Mouse (Mus musculus) CH12.LX (cell line): ENCODE measurements around the gene Med25. TPM values are rescaled to one million over a fixed set of nuclear protein-coding genes. Genes with fewer than 3 reads are reported as not detected.
A peak's percentile ranks its signal among the peaks of the same experiment; 100 is the strongest.

ENCODE experiments used
- DNase-seq: peaks from one replicate; pipeline ENCODE4 v3.0.0-alpha.2; 2013; ENCODE audit errors: extremely low read depth
- H3K27ac ChIP-seq: 2 replicates; pipeline ENCODE4 v1.5.1; 2012; ENCODE audit warnings: low read depth, mild to moderate bottlenecking, control low read depth, moderate library complexity; ENCODE audit not compliant: insufficient read depth
- H3K27me3 ChIP-seq: replicated peaks from 2 replicates; pipeline ENCODE3; 2012; ENCODE audit warnings: inconsistent platforms
- H3K36me3 ChIP-seq, 2 experiments: replicated peaks in 1 of 2; 2 replicates each; pipeline versions ENCODE3 to v1.6.1; 2012; ENCODE audit warnings: inconsistent platforms in 1 of 2, low read length in 1 of 2, mild to moderate bottlenecking in 1 of 2, mixed read lengths in 1 of 2, moderate library complexity in 1 of 2; ENCODE audit not compliant: control insufficient read depth in 1 of 2, insufficient read depth in 1 of 2
- H3K4me1 ChIP-seq, 2 experiments: 2 replicates each; pipeline ENCODE4 v1.6.1; 2012; ENCODE audit warnings: inconsistent platforms in 1 of 2, moderate library complexity in 1 of 2; ENCODE audit not compliant: insufficient read depth in 2 of 2, control insufficient read depth in 1 of 2
- H3K4me2 ChIP-seq: 2 replicates; pipeline ENCODE4 v1.6.1; 2012; ENCODE audit warnings: low read depth, mild to moderate bottlenecking, control low read depth; ENCODE audit not compliant: poor library complexity, insufficient read depth, severe bottlenecking
- H3K4me3 ChIP-seq, 3 experiments: fragments of 150-350 bp in 1 of 3; sonication (generic) in 1 of 3; replicated peaks in 1 of 3; 2 replicates each; pipeline versions ENCODE3 to v1.5.1; 2011 to 2012; ENCODE audit warnings: low read depth in 2 of 3, low read length in 2 of 3, mild to moderate bottlenecking in 2 of 3, moderate library complexity in 2 of 3, control low read depth in 1 of 3, improper control_type of control experiment in 1 of 3, inconsistent platforms in 1 of 3, mixed read lengths in 1 of 3; ENCODE audit not compliant: poor library complexity in 1 of 3
- H3K79me2 ChIP-seq: replicated peaks from 2 replicates; pipeline ENCODE4 v1.6.1; 2012; ENCODE audit warnings: mild to moderate bottlenecking, moderate library complexity; ENCODE audit not compliant: control insufficient read depth, poor library complexity, insufficient read depth, severe bottlenecking; ENCODE audit errors: extremely low read depth
- H3K9ac ChIP-seq: 2 replicates; pipeline ENCODE4 v1.6.1; 2012; ENCODE audit warnings: low read depth, mild to moderate bottlenecking, control low read depth, moderate library complexity; ENCODE audit not compliant: insufficient read depth
- H3K9me3 ChIP-seq: replicated peaks from 2 replicates; pipeline ENCODE3; 2012; ENCODE audit warnings: low read length, inconsistent platforms, mixed read lengths
- BHLHE40 ChIP-seq: IDR thresholded peaks from 2 replicates; pipeline ENCODE4 v1.6.1; 2011; ENCODE audit warnings: mild to moderate bottlenecking, low read depth, low read length, improper control_type of control experiment
- CHD1 ChIP-seq: IDR thresholded peaks from 2 replicates; pipeline ENCODE4 v1.6.1; 2012; ENCODE audit warnings: low read depth, low read length, improper control_type of control experiment, inconsistent platforms
- CHD2 ChIP-seq: IDR thresholded peaks from 2 replicates; pipeline ENCODE4 v1.6.1; 2011; ENCODE audit warnings: low read length, improper control_type of control experiment
- CTCF ChIP-seq, 2 experiments: IDR thresholded peaks in 1 of 2; conservative IDR thresholded peaks in 1 of 2; 2 replicates each; pipeline ENCODE4 v1.5.1; 2011 to 2012; ENCODE audit warnings: low read depth in 2 of 2, low read length in 2 of 2, improper control_type of control experiment in 1 of 2, inconsistent platforms in 1 of 2, mild to moderate bottlenecking in 1 of 2, moderate library complexity in 1 of 2
- E2F4 ChIP-seq: IDR thresholded peaks from 2 replicates; pipeline ENCODE4 v1.6.1; 2011; ENCODE audit warnings: low read depth, low read length, improper control_type of control experiment; ENCODE audit not compliant: insufficient replicate concordance
- ELF1 ChIP-seq: IDR thresholded peaks from 2 replicates; pipeline ENCODE4 v1.6.1; 2014; ENCODE audit warnings: low read depth, mild to moderate bottlenecking, inconsistent platforms, low read length, improper control_type of control experiment
- EP300 ChIP-seq: IDR thresholded peaks from 2 replicates; pipeline ENCODE4 v1.6.1; 2011; ENCODE audit warnings: low read length, improper control_type of control experiment
- ETS1 ChIP-seq: conservative IDR thresholded peaks from 2 replicates; pipeline ENCODE4 v1.6.1; 2012; ENCODE audit warnings: low read depth, mild to moderate bottlenecking, inconsistent platforms, low read length, improper control_type of control experiment, moderate library complexity
- GABPA ChIP-seq: IDR thresholded peaks from 2 replicates; pipeline ENCODE4 v1.6.1; 2012; ENCODE audit warnings: low read depth, low read length, improper control_type of control experiment, inconsistent platforms; ENCODE audit not compliant: insufficient replicate concordance
- HCFC1 ChIP-seq: IDR thresholded peaks from 2 replicates; pipeline ENCODE4 v1.6.1; 2012; ENCODE audit warnings: low read depth, mild to moderate bottlenecking, inconsistent platforms, low read length, improper control_type of control experiment
- IRF4 ChIP-seq: IDR thresholded peaks from 2 replicates; pipeline ENCODE4 v1.6.1; 2014; ENCODE audit warnings: low read depth, mild to moderate bottlenecking, inconsistent platforms, low read length, improper control_type of control experiment
- JUN ChIP-seq: IDR thresholded peaks from 2 replicates; pipeline ENCODE4 v1.6.1; 2011; ENCODE audit warnings: low read depth, mild to moderate bottlenecking, low read length, improper control_type of control experiment, moderate library complexity; ENCODE audit not compliant: insufficient read depth
- JUND ChIP-seq: conservative IDR thresholded peaks from 2 replicates; pipeline ENCODE4 v1.6.1; 2011; ENCODE audit warnings: low read depth, low read length, improper control_type of control experiment
- KAT2A ChIP-seq: IDR thresholded peaks from 2 replicates; pipeline ENCODE4 v1.6.1; 2012; ENCODE audit warnings: low read length, improper control_type of control experiment, inconsistent platforms; ENCODE audit not compliant: insufficient replicate concordance
- MAFK ChIP-seq: IDR thresholded peaks from 2 replicates; pipeline ENCODE4 v1.6.1; 2011; ENCODE audit warnings: low read length, improper control_type of control experiment; ENCODE audit not compliant: insufficient replicate concordance
- MAX ChIP-seq: IDR thresholded peaks from 2 replicates; pipeline ENCODE4 v1.6.1; 2011; ENCODE audit warnings: low read length, improper control_type of control experiment
- MAZ ChIP-seq: IDR thresholded peaks from 2 replicates; pipeline ENCODE4 v1.6.1; 2012; ENCODE audit warnings: low read depth, mild to moderate bottlenecking, inconsistent platforms, low read length, improper control_type of control experiment, moderate library complexity
- MEF2A ChIP-seq: IDR thresholded peaks from 2 replicates; pipeline ENCODE4 v1.6.1; 2014; ENCODE audit warnings: low read depth, mild to moderate bottlenecking, inconsistent platforms, low read length, improper control_type of control experiment, borderline replicate concordance
- MXI1 ChIP-seq: IDR thresholded peaks from 2 replicates; pipeline ENCODE4 v1.6.1; 2011; ENCODE audit warnings: mild to moderate bottlenecking, low read depth, low read length, improper control_type of control experiment
- MYC ChIP-seq: IDR thresholded peaks from 2 replicates; pipeline ENCODE4 v1.6.1; 2011; ENCODE audit warnings: low read depth, mild to moderate bottlenecking, improper control_type of control experiment, low read length
- NELFE ChIP-seq: IDR thresholded peaks from 2 replicates; pipeline ENCODE4 v1.6.1; 2011; ENCODE audit warnings: low read depth, low read length, improper control_type of control experiment
- NRF1 ChIP-seq: IDR thresholded peaks from 2 replicates; pipeline ENCODE4 v1.6.1; 2014; ENCODE audit warnings: low read depth, mild to moderate bottlenecking, inconsistent platforms, low read length, improper control_type of control experiment, moderate library complexity
- PAX5 ChIP-seq: IDR thresholded peaks from 2 replicates; pipeline ENCODE4 v1.6.1; 2012; ENCODE audit warnings: low read length, inconsistent platforms, mixed read lengths
- POLR2A ChIP-seq: IDR thresholded peaks from 2 replicates; pipeline ENCODE4 v1.6.1; 2011; ENCODE audit warnings: low read depth, mild to moderate bottlenecking, improper control_type of control experiment, low read length
- POLR2AphosphoS2 ChIP-seq: IDR thresholded peaks from 2 replicates; pipeline ENCODE4 v1.6.1; 2011; ENCODE audit warnings: low read depth, low read length, improper control_type of control experiment
- RAD21 ChIP-seq: IDR thresholded peaks from 2 replicates; pipeline ENCODE4 v1.6.1; 2011; ENCODE audit warnings: low read depth, mild to moderate bottlenecking, low read length, improper control_type of control experiment, moderate library complexity
- RCOR1 ChIP-seq: conservative IDR thresholded peaks from 2 replicates; pipeline ENCODE4 v1.6.1; 2012; ENCODE audit warnings: low read depth, mild to moderate bottlenecking, inconsistent platforms, low read length, improper control_type of control experiment
- SIN3A ChIP-seq: IDR thresholded peaks from 2 replicates; pipeline ENCODE4 v1.6.1; 2012; ENCODE audit warnings: low read length, improper control_type of control experiment, inconsistent platforms
- SMC3 ChIP-seq: IDR thresholded peaks from 2 replicates; pipeline ENCODE4 v1.6.1; 2011; ENCODE audit warnings: low read depth, low read length, improper control_type of control experiment
- TBP ChIP-seq: conservative IDR thresholded peaks from 2 replicates; pipeline ENCODE4 v1.6.1; 2011; ENCODE audit warnings: low read depth, low read length, improper control_type of control experiment
- TCF12 ChIP-seq: IDR thresholded peaks from 2 replicates; pipeline ENCODE4 v1.6.1; 2014; ENCODE audit warnings: low read depth, mild to moderate bottlenecking, inconsistent platforms, low read length, improper control_type of control experiment
- UBTF ChIP-seq: IDR thresholded peaks from 2 replicates; pipeline ENCODE4 v1.6.1; 2012; ENCODE audit warnings: low read depth, mild to moderate bottlenecking, inconsistent platforms, low read length, improper control_type of control experiment, moderate library complexity
- USF1 ChIP-seq: IDR thresholded peaks from 2 replicates; pipeline ENCODE4 v1.6.1; 2014; ENCODE audit warnings: low read depth, mild to moderate bottlenecking, inconsistent platforms, low read length, improper control_type of control experiment
- USF2 ChIP-seq: conservative IDR thresholded peaks from 2 replicates; pipeline ENCODE4 v1.6.1; 2011; ENCODE audit warnings: low read depth, low read length, improper control_type of control experiment
- ZC3H11A ChIP-seq: IDR thresholded peaks from 2 replicates; pipeline ENCODE4 v1.6.1; 2012; ENCODE audit warnings: low read depth, mild to moderate bottlenecking, inconsistent platforms, low read length, improper control_type of control experiment
- ZKSCAN1 ChIP-seq: IDR thresholded peaks from 2 replicates; pipeline ENCODE4 v1.6.1; 2012; ENCODE audit warnings: low read depth, inconsistent platforms, low read length, improper control_type of control experiment, borderline replicate concordance
- ZMIZ1 ChIP-seq: IDR thresholded peaks from 2 replicates; pipeline ENCODE4 v1.6.1; 2012; ENCODE audit warnings: low read depth, mild to moderate bottlenecking, inconsistent platforms, low read length, improper control_type of control experiment
- ZNF384 ChIP-seq: IDR thresholded peaks from 2 replicates; pipeline ENCODE4 v1.6.1; 2012; ENCODE audit warnings: low read depth, low read length, improper control_type of control experiment, inconsistent platforms
- dilution Hi-C: fragments of 300-500 bp; cut with MboI; formaldehyde crosslinking; loops from 2 replicates; pipeline ENCODE4 v1.14.3; 2020; ENCODE audit warnings: low sequenced_read_pairs; ENCODE audit not compliant: extremely low pct_unique_long_range_greater_than_20kb, extremely low pct_ligation_motif_present
- in situ Hi-C: fragments of 300-500 bp; cut with MboI; formaldehyde crosslinking; loops from 3 replicates; pipeline ENCODE4 v1.14.3; 2019; ENCODE audit warnings: low sequenced_read_pairs, low pct_ligation_motif_present, low pct_unique_long_range_greater_than_20kb, mixed read lengths
- polyA plus RNA-seq: library from polyadenylated mRNA; unstranded; fragments of >175 nt; gene quantifications from 2 replicates; pipeline ENCODE4 v1.2.1, GENCODE M21; 2012; ENCODE audit warnings: low read depth; ENCODE audit not compliant: insufficient read length
- total RNA-seq, 2 experiments: library from RNA; depleted of rRNA; stranded (reverse); fragments of 300-350 nt in 1 of 2; fragments of >200 nt in 1 of 2; gene quantifications; 2 replicates each; pipeline ENCODE4 v1.2.3; 2012 to 2014

Gene Med25
- total and polyA plus RNA-seq, 3 experiments, result 18.4 to 67.4 (median 56.7) TPM

DNA sequence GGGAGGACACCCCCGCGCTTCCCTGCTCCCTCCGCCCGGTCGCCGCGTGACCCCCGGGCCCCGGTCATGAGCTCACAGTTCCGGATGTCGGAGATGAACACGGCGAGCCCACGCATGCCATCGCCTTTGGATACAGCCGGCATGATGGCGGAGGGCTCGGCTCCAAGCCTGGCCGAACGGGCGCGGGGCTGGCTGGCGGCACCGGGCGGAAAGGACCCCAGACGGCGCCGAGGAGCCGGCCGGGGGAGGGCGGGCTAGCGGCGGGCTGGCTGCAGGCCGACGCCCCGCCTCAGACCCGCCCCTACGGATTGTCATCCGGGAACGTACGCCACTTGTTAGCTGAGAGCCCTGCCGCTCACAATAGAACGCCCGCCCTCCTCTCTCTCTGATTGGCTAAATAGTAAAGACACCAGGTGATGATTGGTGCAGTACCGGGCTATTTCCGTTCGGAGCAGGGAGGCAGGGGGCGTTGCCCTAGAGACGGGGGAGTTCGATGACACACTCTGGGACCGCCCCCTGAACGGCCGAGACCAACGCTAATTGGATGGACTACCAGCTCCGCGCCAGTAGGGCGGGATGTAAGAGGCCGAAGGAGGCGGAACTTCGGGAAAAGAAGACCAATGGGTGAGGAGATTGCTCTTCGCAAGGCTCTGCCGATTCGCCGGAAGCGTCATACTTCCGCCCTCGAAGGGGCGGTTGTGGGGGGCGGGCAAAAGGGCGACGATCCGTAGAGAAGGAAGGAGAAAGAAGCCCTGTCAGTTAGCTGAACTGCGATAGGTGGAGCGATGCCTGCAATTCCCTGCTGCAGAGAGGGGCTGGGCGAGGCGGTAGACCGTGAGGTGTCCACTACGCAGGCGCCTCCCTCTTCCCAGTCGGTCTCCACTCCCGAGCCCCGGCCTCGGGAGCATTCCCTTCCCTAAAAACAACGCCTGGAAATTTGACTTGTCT is 37.0 kb upstream of the Med25 start, which contains the start of gene Ap2a1:
TSS of gene Ap2a1 (minus strand) at position 293 of the 948 bp plus-strand sequence.
- H3K4me2 ChIP-seq, result peak within 1 kb of the TSS; percentile 96

DNA sequence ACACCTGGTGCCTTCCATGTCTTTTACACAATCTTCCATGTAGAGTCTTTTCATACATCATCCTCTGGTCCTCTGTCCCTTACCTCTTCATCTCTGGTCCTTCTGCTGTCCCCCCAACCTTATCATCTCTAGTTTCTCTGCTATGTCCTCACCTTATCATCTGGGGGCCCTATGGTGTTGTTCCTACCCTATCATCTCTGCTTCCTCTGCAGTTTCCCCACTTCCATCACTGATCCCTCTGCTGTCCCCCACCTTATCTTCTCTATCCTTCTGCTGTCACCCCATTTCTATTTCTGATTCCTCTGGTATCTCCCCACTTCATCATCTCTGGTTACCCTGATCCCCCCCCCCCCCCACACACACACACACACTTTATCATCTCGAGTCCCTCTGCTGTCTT is 36.1 kb upstream of the Med25 start:
- in situ Hi-C loops, result no loop called here
- Histone ChIP-seq H3K36me3 (peaks cover 5 to 28% of the 10 kb centered on the region in 2 experiments), H3K9me3 (peaks cover 2% of the 10 kb centered on the region), H3K4me3 (peak overlapping the region; percentile 69 to 96 (median 94)), H3K9ac (peak overlapping the region; percentile 86), H3K79me2 (peaks cover 15% of the 10 kb centered on the region)
- TF ChIP-seq IRF4, result no peak
- no peak for TF ChIP-seq UBTF
- no peak for TF ChIP-seq USF1
- TF ChIP-seq, all 38 proteins: peak for 0
- no peak for DNase-seq
- no peak overlapping the region for H3K27ac ChIP-seq
- peak overlapping the region; percentile 96 for H3K4me2 ChIP-seq
- peaks cover 14 to 28% of the 10 kb centered on the region in 2 experiments for H3K4me1 ChIP-seq
- dilution Hi-C loops, result no loop called here
- peaks cover 2% of the 10 kb centered on the region for H3K27me3 ChIP-seq

More for the DNA sequence above, 37.0 kb upstream of the Med25 start, which contains the start of gene Ap2a1:
- Histone ChIP-seq H3K4me3 (peak within 1 kb of the TSS; percentile 69 to 96 (median 94)), H3K27me3 (peaks cover 2% of the 10 kb centered on the region), H3K79me2 (peaks cover 15% of the 10 kb centered on the region), H3K4me1 (peaks cover 14 to 28% of the 10 kb centered on the region in 2 experiments), H3K36me3 (peaks cover 5 to 22% of the 10 kb centered on the region in 2 experiments)
- peak; percentile 100 for DNase-seq
- in situ Hi-C loops, result no loop called here
- no peak for TF ChIP-seq PAX5
- 0 out of 2 replicates have a peak, but pooled peaks have one; percentile 43 for TF ChIP-seq TBP
- TF ChIP-seq MAX, result no peak
- TF ChIP-seq CHD1, result no peak
- peak; percentile 29; the same call in 1 of the 2 replicates for TF ChIP-seq MEF2A
- TF ChIP-seq USF2, result no peak
- TF ChIP-seq JUND, result no peak
- TF ChIP-seq MXI1, result peak; percentile 82
- no peak for TF ChIP-seq GABPA
- TF ChIP-seq POLR2AphosphoS2, result no peak
- no peak for TF ChIP-seq UBTF
- no peak for TF ChIP-seq RCOR1
- TF ChIP-seq ELF1, result peak; percentile 97
- TF ChIP-seq SIN3A, result peak; percentile 47
- no peak for TF ChIP-seq ZC3H11A
- TF ChIP-seq MAFK, result no peak
- no peak for TF ChIP-seq MYC
- no peak for TF ChIP-seq ZKSCAN1
- TF ChIP-seq HCFC1, result peak; percentile 83
- TF ChIP-seq KAT2A, result peak; percentile 84; the same call in 1 of the 2 replicates
- no peak for TF ChIP-seq IRF4
- TF ChIP-seq CHD2, result peak; percentile 98
- TF ChIP-seq NRF1, result peak; percentile 84
- no peak for TF ChIP-seq CTCF (conservative IDR thresholded peaks at IDR 0.05 in 1 of 2, IDR thresholded peaks at IDR 0.05 in 1 of 2; ENCODE audit: low read depth in 2 of 2, low read length in 2 of 2)
- no peak for TF ChIP-seq SMC3
- TF ChIP-seq RAD21, result no peak
- no peak for TF ChIP-seq ZNF384
- no peak for TF ChIP-seq USF1
- TF ChIP-seq E2F4, result no peak
- peak; percentile 69 for TF ChIP-seq NELFE
- peak; percentile 39; the same call in 1 of the 2 replicates for TF ChIP-seq ZMIZ1
- TF ChIP-seq TCF12, result peak; percentile 55; the same call in 1 of the 2 replicates
- peak; percentile 40; the same call in 1 of the 2 replicates for TF ChIP-seq MAZ
- TF ChIP-seq JUN, result no peak
- TF ChIP-seq BHLHE40, result 0 out of 2 replicates have a peak, but pooled peaks have one; percentile 16
- TF ChIP-seq ETS1, result no peak
- TF ChIP-seq EP300, result no peak
- TF ChIP-seq POLR2A, result peak; percentile 63
- TF ChIP-seq, all 38 proteins: peak for 15
- peaks cover 3% of the 10 kb centered on the region for H3K9me3 ChIP-seq
- dilution Hi-C loops, result no loop called here
- H3K27ac ChIP-seq, result 0 out of 2 replicates have a peak within 1 kb of the TSS, but pooled peaks have one; percentile 2
- H3K9ac ChIP-seq, result peak within 1 kb of the TSS; percentile 86
